Mouse (Mus musculus): ENCODE results near the gene Atxn1.

DNA sequence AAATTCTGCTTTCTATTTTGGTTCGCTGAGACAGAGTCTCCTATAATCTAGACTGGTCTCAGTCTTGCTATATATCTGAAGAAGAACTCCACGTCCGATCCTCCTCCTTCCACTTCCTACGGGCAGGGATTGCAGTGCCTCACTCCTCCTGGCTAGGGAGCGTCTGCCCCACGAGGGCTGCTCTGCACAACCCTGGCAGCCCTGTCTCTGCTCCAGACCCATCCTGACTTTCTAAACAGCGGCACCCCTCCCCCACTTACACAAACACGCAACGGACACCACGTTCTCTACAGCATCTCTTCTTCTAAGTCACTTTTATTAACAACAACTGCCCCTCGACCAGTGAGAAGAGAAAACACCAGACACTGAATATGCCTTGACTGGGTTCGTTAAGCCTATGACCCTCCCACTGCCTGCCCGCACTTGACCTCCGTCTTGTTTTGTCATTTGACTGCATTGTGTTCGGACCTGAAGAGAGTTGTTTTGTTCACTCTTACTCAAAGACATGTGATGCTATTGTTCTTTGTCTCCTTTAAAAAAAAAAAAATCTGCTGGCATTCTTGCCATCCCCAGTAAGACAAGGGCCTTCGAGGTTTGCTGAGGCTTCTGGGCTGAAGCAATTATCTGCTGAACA, 154.9 kb downstream of the Atxn1 start:
- TF ChIP-seq GATA1 (IDR thresholded peaks at IDR 0.05; ENCODE audit: borderline replicate concordance, low read length): no peak
- no peak for TF ChIP-seq CTCF (IDR thresholded peaks at IDR 0.05; ENCODE audit: low read depth, low read length)
- TF ChIP-seq POLR2AphosphoS5 (IDR thresholded peaks at IDR 0.05; ENCODE audit: insufficient replicate concordance, low read depth, low read length): no peak
- TF ChIP-seq GATA2 (IDR thresholded peaks at IDR 0.05; ENCODE audit: borderline replicate concordance, low read depth, low read length): no peak
